Mouse (Mus musculus) cerebellum, adult 2 months (tissue): ENCODE measurements around the gene Dio1.

Experiments
- CTCF ChIP-seq: fragments of 200-500 bp; IDR thresholded peaks from 2 replicates; pipeline ENCODE4 v1.5.1; 2011; ENCODE audit warnings: low read depth, mild to moderate bottlenecking, control low read depth, low read length, moderate library complexity, borderline replicate concordance; ENCODE audit not compliant: insufficient read depth
- POLR2A ChIP-seq: fragments of 200-500 bp; IDR thresholded peaks from 2 replicates; pipeline ENCODE4 v1.6.1; 2011; ENCODE audit warnings: low read length, control low read depth, borderline replicate concordance; ENCODE audit not compliant: insufficient read depth

- no peak for TF ChIP-seq CTCF
- TF ChIP-seq POLR2A: no peak
Measured at GRCm38 (mm10) chr4:107299779-107300340, 7.1 kb downstream of the Dio1 start.
